Mouse (Mus musculus) MEL (cell line): ENCODE results near the gene Ylpm1. TPM values are rescaled to one million over a fixed set of nuclear protein-coding genes. Genes with fewer than 3 reads are reported as not detected.

Experiments used
- DNase-seq: peaks from one replicate; pipeline ENCODE4 v3.0.0; 2011; ENCODE audit warnings: low read depth, low spot score
- H3K27ac ChIP-seq: 2 replicates; pipeline ENCODE4 v1.5.1; 2012; ENCODE audit warnings: low read depth, mild to moderate bottlenecking, control low read depth, low read length, moderate library complexity; ENCODE audit not compliant: control insufficient read depth
- H3K27me3 ChIP-seq, 2 experiments: fragments of 150-350 bp in 1 of 2; sonication (generic) in 1 of 2; 2 replicates each; pipeline ENCODE4 v1.6.1; 2012; ENCODE audit warnings: low read length in 2 of 2, mild to moderate bottlenecking in 2 of 2, improper control_type of control experiment in 1 of 2, moderate library complexity in 1 of 2; ENCODE audit not compliant: insufficient read depth in 2 of 2, control insufficient read depth in 1 of 2
- H3K36me3 ChIP-seq, 2 experiments: 2 replicates each; pipeline ENCODE4 v1.6.1; 2012 to 2014; ENCODE audit warnings: low read length in 2 of 2, improper control_type of control experiment in 1 of 2, inconsistent platforms in 1 of 2, mild to moderate bottlenecking in 1 of 2; ENCODE audit not compliant: insufficient read depth in 2 of 2, control insufficient read depth in 1 of 2
- H3K4me1 ChIP-seq, 2 experiments: fragments of 150-350 bp in 1 of 2; sonication (generic) in 1 of 2; 2 replicates each; pipeline ENCODE4 v1.6.1; 2012; ENCODE audit warnings: low read length in 2 of 2, improper control_type of control experiment in 1 of 2, mild to moderate bottlenecking in 1 of 2; ENCODE audit not compliant: insufficient read depth in 2 of 2, control insufficient read depth in 1 of 2
- H3K4me3 ChIP-seq, 2 experiments: fragments of 150-350 bp in 1 of 2; sonication (generic) in 1 of 2; 2 replicates each; pipeline ENCODE4 v1.5.1; 2012; ENCODE audit warnings: low read depth in 2 of 2, low read length in 2 of 2, mild to moderate bottlenecking in 2 of 2, moderate library complexity in 2 of 2, control low read depth in 1 of 2, improper control_type of control experiment in 1 of 2; ENCODE audit not compliant: control insufficient read depth in 1 of 2, insufficient read depth in 1 of 2
- H3K79me2 ChIP-seq: 2 replicates; pipeline ENCODE4 v1.6.1; 2012; ENCODE audit warnings: mild to moderate bottlenecking, low read length, moderate library complexity; ENCODE audit not compliant: control insufficient read depth, poor library complexity, insufficient read depth
- H3K9ac ChIP-seq: 2 replicates; pipeline ENCODE4 v1.6.1; 2012; ENCODE audit warnings: low read depth, mild to moderate bottlenecking, control low read depth, low read length, moderate library complexity; ENCODE audit not compliant: control insufficient read depth, poor library complexity, severe bottlenecking
- H3K9me3 ChIP-seq: fragments of 150-350 bp; sonication (generic); replicated peaks from 2 replicates; pipeline ENCODE4 v1.6.1; 2012; ENCODE audit warnings: mild to moderate bottlenecking, low read length, improper control_type of control experiment, moderate library complexity; ENCODE audit not compliant: insufficient read depth
- BHLHE40 ChIP-seq: IDR thresholded peaks from 2 replicates; pipeline ENCODE4 v1.6.1; 2012; ENCODE audit warnings: low read depth, mild to moderate bottlenecking, inconsistent platforms, low read length, improper control_type of control experiment, borderline replicate concordance
- CHD1 ChIP-seq: IDR thresholded peaks from 2 replicates; pipeline ENCODE4 v1.6.1; 2012; ENCODE audit warnings: low read depth, mild to moderate bottlenecking, inconsistent platforms, low read length, improper control_type of control experiment
- CHD2 ChIP-seq: IDR thresholded peaks from 2 replicates; pipeline ENCODE4 v1.6.1; 2011; ENCODE audit warnings: low read length, improper control_type of control experiment
- CTCF ChIP-seq, 3 experiments: IDR thresholded peaks in 2 of 3; conservative IDR thresholded peaks in 1 of 3; 2 replicates each; pipeline ENCODE4 v1.5.1; 2011 to 2012; ENCODE audit warnings: low read length in 3 of 3, low read depth in 2 of 3, mild to moderate bottlenecking in 2 of 3, improper control_type of control experiment in 1 of 3, inconsistent platforms in 1 of 3, mixed read lengths in 1 of 3, moderate library complexity in 1 of 3; ENCODE audit not compliant: control insufficient read depth in 1 of 3, insufficient read depth in 1 of 3, poor library complexity in 1 of 3, severe bottlenecking in 1 of 3
- E2F4 ChIP-seq: IDR thresholded peaks from 2 replicates; pipeline ENCODE4 v1.6.1; 2011; ENCODE audit warnings: low read depth, low read length, improper control_type of control experiment, borderline replicate concordance
- ELF1 ChIP-seq: IDR thresholded peaks from 2 replicates; pipeline ENCODE4 v1.6.1; 2014; ENCODE audit warnings: low read depth, mild to moderate bottlenecking, inconsistent platforms, low read length, improper control_type of control experiment, moderate library complexity
- EP300 ChIP-seq, 2 experiments: IDR thresholded peaks; 2 replicates each; pipeline ENCODE4 v1.6.1; 2011; ENCODE audit warnings: improper control_type of control experiment in 2 of 2, low read length in 2 of 2, low read depth in 1 of 2, mild to moderate bottlenecking in 1 of 2
- ETS1 ChIP-seq: IDR thresholded peaks from 2 replicates; pipeline ENCODE4 v1.6.1; 2012; ENCODE audit warnings: low read depth, mild to moderate bottlenecking, inconsistent platforms, low read length, improper control_type of control experiment, moderate library complexity
- GABPA ChIP-seq: IDR thresholded peaks from 2 replicates; pipeline ENCODE4 v1.6.1; 2012; ENCODE audit warnings: low read depth, mild to moderate bottlenecking, inconsistent platforms, low read length, improper control_type of control experiment, moderate library complexity
- GATA1 ChIP-seq: IDR thresholded peaks from 2 replicates; pipeline ENCODE4 v1.6.1; 2011; ENCODE audit warnings: low read depth, low read length, improper control_type of control experiment
- HCFC1 ChIP-seq: IDR thresholded peaks from 2 replicates; pipeline ENCODE4 v1.6.1; 2012; ENCODE audit warnings: low read depth, mild to moderate bottlenecking, inconsistent platforms, low read length, improper control_type of control experiment, moderate library complexity
- JUND ChIP-seq: IDR thresholded peaks from 2 replicates; pipeline ENCODE4 v1.6.1; 2011; ENCODE audit warnings: low read depth, mild to moderate bottlenecking, improper control_type of control experiment, low read length
- KAT2A ChIP-seq: conservative IDR thresholded peaks from 2 replicates; pipeline ENCODE4 v1.6.1; 2012; ENCODE audit warnings: low read depth, low read length, improper control_type of control experiment, inconsistent platforms
- MAFK ChIP-seq: IDR thresholded peaks from 2 replicates; pipeline ENCODE4 v1.6.1; 2011; ENCODE audit warnings: low read depth, mild to moderate bottlenecking, low read length, improper control_type of control experiment, borderline replicate concordance
- MAX ChIP-seq: IDR thresholded peaks from 2 replicates; pipeline ENCODE4 v1.6.1; 2011; ENCODE audit warnings: low read length, improper control_type of control experiment
- MAZ ChIP-seq: IDR thresholded peaks from 2 replicates; pipeline ENCODE4 v1.6.1; 2012; ENCODE audit warnings: low read depth, mild to moderate bottlenecking, inconsistent platforms, low read length, improper control_type of control experiment
- MXI1 ChIP-seq: IDR thresholded peaks from 2 replicates; pipeline ENCODE4 v1.6.1; 2011; ENCODE audit warnings: mild to moderate bottlenecking, low read depth, low read length, improper control_type of control experiment
- MYB ChIP-seq: IDR thresholded peaks from 2 replicates; pipeline ENCODE4 v1.6.1; 2011; ENCODE audit warnings: mild to moderate bottlenecking, low read depth, low read length, improper control_type of control experiment
- MYC ChIP-seq: IDR thresholded peaks from 2 replicates; pipeline ENCODE4 v1.6.1; 2011; ENCODE audit warnings: low read depth, mild to moderate bottlenecking, low read length, improper control_type of control experiment, moderate library complexity
- NELFE ChIP-seq: IDR thresholded peaks from 2 replicates; pipeline ENCODE4 v1.6.1; 2011; ENCODE audit warnings: low read depth, low read length, improper control_type of control experiment
- NRF1 ChIP-seq: IDR thresholded peaks from 2 replicates; pipeline ENCODE4 v1.6.1; 2014; ENCODE audit warnings: low read depth, mild to moderate bottlenecking, inconsistent platforms, low read length, improper control_type of control experiment, moderate library complexity; ENCODE audit not compliant: poor library complexity, insufficient read depth, severe bottlenecking
- POLR2A ChIP-seq, 2 experiments: IDR thresholded peaks; 2 replicates each; pipeline ENCODE4 v1.6.1; 2011 to 2012; ENCODE audit warnings: low read length in 2 of 2, mild to moderate bottlenecking in 2 of 2, control low read depth in 1 of 2, improper control_type of control experiment in 1 of 2, low read depth in 1 of 2, moderate library complexity in 1 of 2; ENCODE audit not compliant: control insufficient read depth in 1 of 2, insufficient read depth in 1 of 2, poor library complexity in 1 of 2
- POLR2AphosphoS2 ChIP-seq: IDR thresholded peaks from 2 replicates; pipeline ENCODE4 v1.6.1; 2011; ENCODE audit warnings: low read length, improper control_type of control experiment
- RAD21 ChIP-seq: IDR thresholded peaks from 2 replicates; pipeline ENCODE4 v1.6.1; 2011; ENCODE audit warnings: mild to moderate bottlenecking, low read depth, low read length, improper control_type of control experiment
- RCOR1 ChIP-seq: IDR thresholded peaks from 2 replicates; pipeline ENCODE4 v1.6.1; 2012; ENCODE audit warnings: low read depth, mild to moderate bottlenecking, inconsistent platforms, low read length, improper control_type of control experiment
- SIN3A ChIP-seq: IDR thresholded peaks from 2 replicates; pipeline ENCODE4 v1.6.1; 2012; ENCODE audit warnings: low read length, improper control_type of control experiment, inconsistent platforms
- SMC3 ChIP-seq: IDR thresholded peaks from 2 replicates; pipeline ENCODE4 v1.6.1; 2011; ENCODE audit warnings: low read depth, low read length, improper control_type of control experiment
- TAL1 ChIP-seq: IDR thresholded peaks from 2 replicates; pipeline ENCODE4 v1.6.1; 2012; ENCODE audit warnings: mild to moderate bottlenecking, inconsistent platforms, low read length, moderate library complexity, mixed read lengths
- TBP ChIP-seq: IDR thresholded peaks from 2 replicates; pipeline ENCODE4 v1.8.0; 2011; ENCODE audit warnings: low read depth, low read length, improper control_type of control experiment
- TCF12 ChIP-seq: IDR thresholded peaks from 2 replicates; pipeline ENCODE4 v1.6.1; 2014; ENCODE audit warnings: low read depth, mild to moderate bottlenecking, inconsistent platforms, low read length, improper control_type of control experiment, moderate library complexity
- UBTF ChIP-seq: IDR thresholded peaks from 2 replicates; pipeline ENCODE4 v1.6.1; 2012; ENCODE audit warnings: low read depth, mild to moderate bottlenecking, inconsistent platforms, low read length, improper control_type of control experiment, moderate library complexity, borderline replicate concordance; ENCODE audit not compliant: insufficient read depth
- USF1 ChIP-seq: IDR thresholded peaks from 2 replicates; pipeline ENCODE4 v1.6.1; 2014; ENCODE audit warnings: low read depth, mild to moderate bottlenecking, inconsistent platforms, low read length, improper control_type of control experiment, moderate library complexity
- USF2 ChIP-seq, 2 experiments: IDR thresholded peaks; 2 replicates each; pipeline ENCODE4 v1.6.1; 2011 to 2012; ENCODE audit warnings: improper control_type of control experiment in 2 of 2, low read length in 2 of 2, borderline replicate concordance in 1 of 2, inconsistent platforms in 1 of 2, low read depth in 1 of 2, mild to moderate bottlenecking in 1 of 2; ENCODE audit not compliant: insufficient read depth in 1 of 2
- ZC3H11A ChIP-seq: IDR thresholded peaks from 2 replicates; pipeline ENCODE4 v1.6.1; 2012; ENCODE audit warnings: low read depth, mild to moderate bottlenecking, inconsistent platforms, low read length, improper control_type of control experiment
- ZKSCAN1 ChIP-seq: IDR thresholded peaks from 2 replicates; pipeline ENCODE4 v1.6.1; 2012; ENCODE audit warnings: low read depth, mild to moderate bottlenecking, inconsistent platforms, low read length, improper control_type of control experiment, moderate library complexity
- ZMIZ1 ChIP-seq: IDR thresholded peaks from 2 replicates; pipeline ENCODE4 v1.6.1; 2012; ENCODE audit warnings: low read depth, mild to moderate bottlenecking, inconsistent platforms, low read length, improper control_type of control experiment, moderate library complexity
- ZNF384 ChIP-seq: IDR thresholded peaks from 2 replicates; pipeline ENCODE4 v1.6.1; 2012; ENCODE audit warnings: low read depth, mild to moderate bottlenecking, inconsistent platforms, low read length, improper control_type of control experiment
- polyA plus RNA-seq, 2 experiments: library from polyadenylated mRNA; stranded (reverse) in 1 of 2; unstranded in 1 of 2; fragments of >175 nt in 1 of 2; fragments of >200 nt in 1 of 2; gene quantifications; 2 replicates each; pipeline versions ENCODE4 v1.2.1 to v1.2.4; 2012; ENCODE audit warnings: low replicate concordance in 2 of 2, low read depth in 1 of 2; ENCODE audit not compliant: insufficient read length in 2 of 2, insufficient read depth in 1 of 2, missing spikeins in 1 of 2
- total RNA-seq: library from RNA; depleted of rRNA; stranded (reverse); fragments of 300-350 nt; gene quantifications from 2 replicates; pipeline ENCODE4 v1.2.3, GENCODE M21; 2012

The Ylpm1 gene
- total and polyA plus RNA-seq, 3 experiments, result 16.9 to 41.8 (median 29.9) TPM

GRCm38 (mm10) chr12:84970428-84971096, 25.6 kb upstream of the Ylpm1 start, which contains the start of the genes Fcf1 and Arel1:
Gene Fcf1 (plus strand): TSS chr12:84970897.
Gene Arel1 (minus strand): TSS chr12:84970900.
- Histone ChIP-seq H3K9ac (peak within 1 kb of the TSS; percentile 87), H3K4me1 (peaks cover 2 to 8% of the 10 kb centered on the region in 2 experiments; a peak in 3 of 4 replicates), H3K9me3 (no peaks in the 10 kb centered on the region), H3K36me3 (peaks cover 12 to 17% of the 10 kb centered on the region in 2 experiments), H3K27ac (peak within 1 kb of the TSS; percentile 89), H3K4me3 (peak within 1 kb of the TSS; percentile 93 to 94), H3K79me2 (peaks cover 36% of the 10 kb centered on the region), H3K27me3 (no peaks in the 10 kb centered on the region)
- DNase-seq, result peak; percentile 97
- TF ChIP-seq POLR2A (IDR thresholded peaks at IDR 0.05; ENCODE audit: control insufficient read depth in 1 of 2, insufficient read depth in 1 of 2, low read depth in 1 of 2, low read length in 2 of 2, poor library complexity in 1 of 2) (peak; percentile 34 to 91; a peak in 3 of 4 replicates), RAD21 (no peak), TCF12 (peak; percentile 75), MXI1 (peak; percentile 98), CTCF (IDR thresholded peaks at IDR 0.05 in 2 of 3, conservative IDR thresholded peaks at IDR 0.05 in 1 of 3; ENCODE audit: control insufficient read depth in 1 of 3, insufficient read depth in 1 of 3, low read depth in 2 of 3, low read length in 3 of 3, poor library complexity in 1 of 3, severe bottlenecking in 1 of 3) (no peak), ZC3H11A (no peak), MAX (peak; percentile 78), KAT2A (peak; percentile 98), POLR2AphosphoS2 (peak; percentile 84), ZNF384 (peak; percentile 48), E2F4 (no peak), NRF1 (no peak), NELFE (peak; percentile 86), ETS1 (peak; percentile 60; the same call in 1 of the 2 replicates), USF2 (IDR thresholded peaks at IDR 0.05; ENCODE audit: borderline replicate concordance in 1 of 2, insufficient read depth in 1 of 2, low read depth in 1 of 2, low read length in 2 of 2) (no peak), CHD2 (peak; percentile 29; the same call in 1 of the 2 replicates), TBP (peak; percentile 86), ELF1 (peak; percentile 99), ZMIZ1 (peak; percentile 69; the same call in 1 of the 2 replicates), MYC (peak; percentile 64), TAL1 (no peak), RCOR1 (peak; percentile 40; the same call in 1 of the 2 replicates), HCFC1 (peak; percentile 98), JUND (no peak), BHLHE40 (no peak), MAFK (no peak), GATA1 (no peak), SMC3 (no peak), SIN3A (peak; percentile 99), MAZ (peak; percentile 90), EP300 (IDR thresholded peaks at IDR 0.05; ENCODE audit: low read depth in 1 of 2, low read length in 2 of 2) (peak in 1 of 2 experiments; percentile 23; a peak in 1 of 4 replicates), MYB (peak; percentile 33; the same call in 1 of the 2 replicates), GABPA (no peak), CHD1 (peak; percentile 94; the same call in 1 of the 2 replicates), UBTF (no peak), USF1 (peak; percentile 12; the same call in 1 of the 2 replicates), ZKSCAN1 (no peak)
